Mouse (Mus musculus): ENCODE data around the gene Cad.

DNA sequence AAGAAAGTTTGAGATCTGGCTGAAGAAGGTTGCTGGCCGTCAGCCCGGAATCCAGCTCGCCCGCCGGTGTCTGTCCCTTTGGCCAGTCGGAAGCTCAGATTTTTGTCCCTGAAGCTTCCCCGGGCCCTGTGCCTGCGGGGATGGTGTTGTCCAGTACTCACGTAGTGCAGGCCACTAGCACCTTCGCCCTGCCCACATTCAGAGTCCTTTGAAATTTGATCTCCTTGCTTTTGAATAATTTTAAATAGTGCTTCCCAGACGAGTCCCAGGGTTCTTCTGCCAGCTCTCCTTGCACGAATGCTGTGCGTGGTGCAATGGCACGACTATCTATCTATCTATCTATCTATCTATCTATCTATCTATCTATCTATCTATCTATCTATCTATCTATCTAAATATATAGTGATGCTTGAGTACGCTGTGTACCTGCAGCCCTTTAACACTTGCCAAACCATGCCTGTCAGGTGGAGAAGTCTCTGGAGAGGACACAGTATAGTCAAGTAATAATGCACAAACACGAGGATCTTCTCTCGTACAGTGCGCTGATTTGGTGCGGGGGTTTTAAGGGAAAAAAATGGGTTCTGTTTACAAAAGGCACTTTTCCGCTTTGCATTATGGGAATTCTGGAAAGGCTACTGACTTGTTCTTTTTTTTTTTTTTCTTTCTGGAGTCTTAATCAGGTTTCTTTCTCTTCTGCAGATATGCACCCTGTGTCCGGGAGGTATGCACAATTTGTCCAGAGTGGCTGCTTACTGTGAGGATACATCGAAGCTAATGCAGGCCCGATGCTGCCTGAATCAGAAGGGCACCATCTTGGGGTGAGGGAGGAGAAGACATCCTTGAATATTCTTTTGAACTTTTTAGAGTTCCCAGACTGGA, 5.6 kb upstream of the Cad start, which contains the start of gene Slc5a6:
- TF ChIP-seq CTCF (IDR thresholded peaks at IDR 0.05; ENCODE audit: control insufficient read depth, insufficient read depth, insufficient replicate concordance, low read depth, low read length) (peak; percentile 23; the same call in 1 of the 2 replicates), POLR2A (IDR thresholded peaks at IDR 0.05; ENCODE audit: control insufficient read depth, low read depth, low read length) (no peak)
